Mouse (Mus musculus) ovary, adult 10 weeks (tissue): ENCODE measurements around the gene Zc3h12c. TPM values are rescaled to one million over a fixed set of nuclear protein-coding genes. Genes with fewer than 3 reads are reported as not detected.

ENCODE experiments used
- polyA plus RNA-seq: library from polyadenylated mRNA; stranded (reverse); fragments of 350-450 nt; fragmentation: Illumina TruSeq; extraction: RNeasy Lipid Tissue Mini Kit (QIAGEN cat#74804); gene quantifications from one replicate; pipeline ENCODE4 v1.2.3, GENCODE M21; 2014

The Zc3h12c gene
- 25.2 TPM for polyA plus RNA-seq

DNA sequence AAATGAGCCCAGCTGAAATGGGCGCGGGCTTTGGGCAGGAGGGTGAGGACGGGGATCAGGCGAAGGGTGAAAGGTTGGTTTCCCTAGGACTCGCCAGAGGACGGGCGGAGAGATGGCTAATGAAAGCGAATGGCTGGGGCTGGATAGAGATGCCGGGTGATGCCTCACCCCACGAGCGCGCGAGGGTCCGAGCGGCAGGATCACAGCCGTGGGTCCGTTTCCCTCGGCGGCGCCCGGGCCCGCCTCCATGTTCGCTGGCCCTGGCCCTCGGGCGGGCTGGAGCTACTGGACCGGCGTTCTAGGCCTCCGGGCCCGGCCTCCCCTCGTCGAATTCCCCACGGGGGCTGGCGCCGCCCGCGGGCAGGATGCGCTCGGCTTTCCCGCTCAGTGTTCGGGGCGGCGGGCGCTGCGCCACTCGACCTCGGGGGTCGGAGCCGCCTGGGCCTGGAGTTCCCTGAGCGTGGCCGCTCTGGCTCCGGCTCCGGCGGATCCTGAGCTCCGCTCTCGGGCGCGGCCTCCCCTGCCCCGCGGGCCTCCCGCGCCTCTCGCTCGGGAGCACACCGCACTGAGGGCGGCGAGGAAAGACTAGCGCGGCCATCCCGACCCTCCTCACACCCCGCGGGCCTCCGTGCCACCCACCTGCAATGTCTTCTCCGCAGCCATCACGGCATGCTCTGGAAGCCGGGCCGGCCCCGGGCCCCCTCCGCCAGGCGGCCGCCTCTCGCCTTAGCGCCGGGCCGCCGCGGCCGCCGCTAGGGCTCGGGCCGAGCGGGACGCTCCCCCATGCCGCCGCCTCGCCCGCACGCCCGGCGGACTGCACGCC is at the start of gene Zc3h12c:
Zc3h12c (minus strand) TSS at position 710 of the 823 bp plus-strand sequence.

Other genes starting within 250 kb of the Zc3h12c start
- 264 TPM for gene Fdx1, start 205.0 kb downstream of the Zc3h12c start, polyA plus RNA-seq
- 661 TPM for gene Rdx, start 121.4 kb downstream of the Zc3h12c start, polyA plus RNA-seq